Mouse (Mus musculus): ENCODE measurements around the gene Pip4k2b.

DNA sequence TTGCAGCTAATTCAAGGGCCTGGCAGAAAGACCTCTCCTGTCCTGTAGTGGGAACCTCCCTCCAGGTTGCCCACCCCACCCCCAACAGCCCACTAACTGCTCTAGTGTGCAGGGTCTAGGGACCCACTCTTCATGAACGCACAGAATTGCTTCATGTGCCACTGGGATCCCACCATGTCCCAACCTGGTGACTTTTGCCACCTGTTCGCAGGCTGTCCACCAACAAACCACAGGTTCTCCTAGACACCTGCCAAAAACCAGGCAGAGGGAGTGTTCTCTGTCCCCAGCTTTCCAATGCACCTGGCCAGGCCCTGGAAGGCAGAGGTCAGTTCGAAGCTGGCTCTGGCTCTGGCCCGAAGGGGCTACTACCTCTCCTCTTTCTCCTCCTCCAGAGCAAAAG lies 50.1 kb downstream of the Pip4k2b start:
- no peak for TF ChIP-seq CTCF (IDR thresholded peaks at IDR 0.05; ENCODE audit: insufficient read depth, low read depth, low read length)
- TF ChIP-seq POLR2A (IDR thresholded peaks at IDR 0.05; ENCODE audit: insufficient read depth, low read depth, low read length) = no peak

All from olfactory bulb, adult 2 months (tissue).